Mouse (Mus musculus) cerebellum, adult (tissue): Measurements from ENCODE around the gene Apool.

ENCODE experiments used
- ATAC-seq: cut with Nextera tagmentation; 2 replicates; pipeline ENCODE4 v1.9.2; 2017; ENCODE audit warnings: mild to moderate bottlenecking, moderate library complexity, mixed read lengths; ENCODE audit not compliant: insufficient number of reproducible peaks, low FRiP score, low TSS enrichment

The Apool gene

DNA sequence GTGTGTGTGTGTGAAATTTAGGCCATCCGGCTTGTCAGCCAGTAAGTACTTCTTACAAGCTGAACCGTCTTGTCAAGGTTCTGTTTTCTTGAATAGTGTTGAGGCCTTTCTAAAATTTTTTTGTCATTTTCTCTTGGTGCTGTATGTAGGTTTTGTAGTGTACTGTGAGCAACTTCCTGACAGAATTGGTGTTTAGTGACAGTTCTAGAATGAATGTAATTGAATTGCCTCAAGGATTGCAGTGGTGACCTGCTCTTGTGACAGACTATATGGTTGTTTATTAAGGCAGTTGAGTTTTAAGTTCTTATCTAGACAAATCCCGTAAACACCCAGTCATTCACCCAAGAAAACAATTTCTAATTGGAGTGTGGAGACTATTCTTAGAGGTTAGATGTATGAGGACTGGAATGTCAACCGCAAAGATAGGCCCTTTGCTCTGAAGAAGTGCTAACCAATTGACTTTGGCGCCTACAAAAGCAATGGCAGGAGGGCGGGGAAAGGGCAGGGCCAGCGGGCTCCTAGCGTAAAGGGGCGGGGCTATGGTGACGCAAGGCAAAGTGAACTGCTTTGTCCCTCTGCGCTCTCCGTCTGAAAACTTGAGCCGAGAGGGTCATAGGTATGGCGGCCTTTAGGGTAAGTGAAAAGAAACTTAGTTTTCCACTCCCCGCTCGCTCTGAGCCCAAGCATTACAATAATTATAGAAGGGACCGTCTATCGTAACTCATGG, at the start of gene Apool:
Apool (plus strand) TSS at position 531 of the 727 bp plus-strand sequence.
- ATAC-seq = peak; percentile 89

DNA sequence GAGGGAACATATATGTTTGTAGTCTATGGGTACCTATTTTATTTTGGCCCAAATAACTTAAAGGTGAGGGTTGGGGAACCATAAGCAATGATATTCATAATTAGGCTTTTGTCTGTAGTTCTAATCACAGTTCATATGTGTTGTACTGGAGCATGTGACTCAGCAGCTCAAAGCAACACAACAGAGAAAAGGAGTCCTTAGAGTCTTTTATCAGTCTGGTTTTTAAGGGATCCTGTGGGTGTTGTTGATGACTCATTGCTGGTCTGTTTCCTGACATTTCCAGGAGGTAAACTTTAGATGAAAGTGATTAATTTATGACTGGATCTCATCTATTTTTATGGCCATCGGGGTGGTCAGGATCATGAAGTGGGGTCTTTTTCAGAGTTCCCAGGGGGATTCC, 37.6 kb upstream of the Apool start:
- ATAC-seq = no peak

DNA sequence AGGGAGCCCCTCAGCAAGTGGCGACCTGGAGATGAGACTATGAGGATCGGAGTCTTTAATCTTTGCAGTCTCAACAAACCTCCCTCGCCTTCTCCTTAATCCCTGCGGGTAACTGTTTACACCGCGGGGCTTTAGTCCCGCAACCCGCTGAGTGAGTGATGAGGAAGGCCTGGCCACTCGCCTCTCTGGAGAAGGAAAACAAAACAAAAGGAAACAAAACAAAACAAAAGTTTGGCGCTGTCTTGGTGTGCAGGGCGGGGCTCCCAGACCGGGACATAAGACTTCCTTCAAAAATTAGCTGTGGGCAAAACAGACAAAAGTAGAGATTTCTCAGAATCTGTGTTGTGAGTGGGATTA, 375 bp downstream of the Apool start:
- ATAC-seq = no peak

- ATAC-seq = no peak
Measured at GRCm38 (mm10) chrX:112312094-112312493, 960 bp downstream of the Apool start.

GRCm38 (mm10) chrX:112320273-112320672, 9.1 kb downstream of the Apool start:
- ATAC-seq = no peak

DNA sequence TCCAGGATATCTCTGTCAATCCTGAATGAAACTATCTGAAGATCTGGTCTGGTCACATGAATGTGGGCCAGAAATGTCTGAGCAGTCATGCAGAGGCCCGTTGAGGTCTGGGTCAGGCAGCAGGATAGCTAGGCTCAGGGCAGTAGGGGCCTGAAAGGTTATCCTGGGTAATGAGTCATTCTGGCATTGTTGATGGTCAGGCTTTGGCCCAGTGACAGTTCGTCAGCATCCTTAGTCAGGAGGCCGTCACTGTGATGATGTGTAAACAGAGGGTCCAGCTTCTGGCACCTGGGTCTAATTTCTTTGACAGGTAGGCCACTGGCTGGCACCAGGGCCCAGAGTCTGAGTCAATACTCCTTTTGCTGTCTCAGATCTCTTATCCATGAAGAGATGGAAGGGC, 28.4 kb downstream of the Apool start:
- no peak for ATAC-seq

DNA sequence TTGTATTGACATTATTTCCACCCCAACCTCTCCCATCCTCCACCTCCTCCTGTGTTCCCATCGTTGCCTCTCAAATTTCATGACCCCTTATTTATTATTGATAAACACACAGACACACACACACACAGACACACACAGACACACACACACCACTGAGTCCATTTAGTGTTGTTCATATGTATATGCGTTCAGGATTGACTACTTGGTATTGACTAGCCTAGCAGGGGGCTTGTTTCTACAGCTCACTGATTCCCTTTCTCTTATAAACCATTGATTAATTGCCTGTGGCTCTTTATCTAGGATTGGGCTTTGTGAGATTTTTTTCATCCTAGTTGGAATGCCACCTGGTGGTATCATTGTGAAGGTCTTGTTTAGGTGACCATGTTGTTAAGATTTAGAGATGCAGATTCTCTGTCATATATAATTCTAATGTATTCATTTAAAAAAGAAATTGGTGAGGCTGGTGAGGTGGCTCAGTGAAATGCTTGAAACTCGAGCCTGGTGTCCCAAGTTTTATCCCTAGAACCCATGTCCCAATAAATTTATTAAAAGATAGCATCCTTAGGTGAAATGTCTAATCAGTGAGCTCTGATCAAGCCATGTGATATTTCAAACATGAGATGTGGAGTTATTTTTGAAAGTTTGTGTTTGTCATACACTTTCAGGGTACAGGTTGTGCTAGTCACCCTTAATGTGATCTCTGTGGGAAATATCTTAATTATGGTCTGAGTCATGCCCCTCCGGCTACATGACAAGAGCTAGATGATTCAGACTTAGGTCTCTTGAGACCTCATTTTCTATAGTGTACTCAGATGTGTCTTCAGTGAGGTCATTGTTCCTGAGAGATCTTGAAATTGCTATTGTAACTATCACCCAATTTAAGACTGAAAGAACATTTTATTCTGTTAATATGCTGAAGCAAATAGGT, 36.6 kb downstream of the Apool start:
- no peak for ATAC-seq

GRCm38 (mm10) chrX:112348395-112348791, 37.3 kb downstream of the Apool start:
- peak; percentile 31; the same call in 1 of the 2 replicates for ATAC-seq

GRCm38 (mm10) chrX:112368426-112368825, 57.3 kb downstream of the Apool start:
- ATAC-seq = no peak

GRCm38 (mm10) chrX:112370577-112371410, 59.7 kb downstream of the Apool start:
- peak; percentile 100 for ATAC-seq

- no peak for ATAC-seq
Measured at GRCm38 (mm10) chrX:112406679-112407078, 95.5 kb downstream of the Apool start, which contains the start of gene Satl1. Satl1 (minus strand) TSS chrX:112406779.

DNA sequence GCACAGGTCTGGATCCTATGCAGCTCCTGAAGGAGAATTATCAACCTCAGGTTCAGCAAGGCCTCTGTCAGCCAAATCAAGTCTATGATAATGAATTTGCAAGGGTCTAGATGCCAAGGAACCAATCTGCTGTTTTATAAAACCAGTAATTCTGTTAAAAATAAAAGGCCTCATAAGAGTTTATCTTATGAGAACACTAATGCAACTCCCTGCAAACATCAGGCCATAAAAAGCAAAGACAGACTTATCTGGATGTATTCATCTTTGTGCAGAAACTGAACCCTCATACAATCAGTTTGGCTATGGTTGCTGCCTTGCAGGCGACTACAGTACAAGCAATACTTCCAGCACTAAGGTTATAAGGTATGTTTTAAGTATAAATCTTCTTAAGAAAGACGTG, 101.2 kb downstream of the Apool start:
- no peak for ATAC-seq
